Mouse (Mus musculus) left cerebral cortex, adult 18-20 months (tissue): ENCODE measurements around the gene Gipc1. TPM values are rescaled to one million over a fixed set of nuclear protein-coding genes. Genes with fewer than 3 reads are reported as not detected.

Source experiments
- DNase-seq, 2 experiments: peaks; one replicate each; pipeline ENCODE4 v3.0.0; 2021 to 2022; ENCODE audit warnings: low spot score in 2 of 2, mixed read lengths in 1 of 2
- total RNA-seq, 2 experiments: library from RNA; stranded (reverse); gene quantifications; 2 replicates each; pipeline ENCODE4 v1.2.3; 2021

The Gipc1 gene
- total RNA-seq, 2 experiments from 2014 or later = 86.0 to 86.7 TPM

DNA sequence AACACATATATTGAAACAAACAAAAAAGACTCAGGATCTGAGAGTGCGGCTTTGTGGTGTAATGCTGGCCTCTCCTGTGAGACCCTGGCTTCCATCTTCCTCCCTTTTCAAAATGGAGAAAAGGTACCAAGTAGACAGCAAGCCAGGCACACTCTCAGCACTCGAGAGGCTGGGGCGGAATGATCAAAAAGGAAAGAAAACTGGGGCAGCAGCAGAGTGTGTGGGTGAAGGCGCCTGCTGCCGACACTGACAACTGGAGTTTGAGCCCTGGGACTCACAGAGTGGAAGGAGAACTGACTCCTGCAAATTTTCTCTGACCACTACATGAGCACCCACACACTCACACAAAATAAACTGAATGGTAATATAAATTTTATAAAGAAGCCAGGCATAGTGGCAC is 22.0 kb downstream of the Gipc1 start:
- DNase-seq = peak; percentile 49 to 75

DNA sequence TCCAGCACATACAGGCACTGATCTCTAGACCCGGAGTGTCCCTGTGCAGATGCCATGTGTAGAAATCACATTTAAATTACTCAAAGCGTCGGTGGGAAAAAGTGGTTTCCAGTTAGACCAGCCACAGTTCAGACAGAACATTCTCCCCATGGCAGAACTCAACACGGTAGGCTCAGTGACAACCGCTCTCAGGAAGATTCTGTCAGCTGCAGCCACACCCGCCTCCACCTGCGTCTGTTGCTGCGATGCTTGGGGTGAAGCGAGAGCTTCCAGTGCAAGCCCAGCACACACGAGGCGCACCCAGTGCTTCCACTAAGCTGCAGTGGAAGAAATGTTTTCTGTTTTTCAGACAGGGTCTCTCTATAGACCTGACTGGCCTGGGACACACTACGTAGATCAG is 27.4 kb downstream of the Gipc1 start:
- peak; percentile 56 to 82 for DNase-seq

DNA sequence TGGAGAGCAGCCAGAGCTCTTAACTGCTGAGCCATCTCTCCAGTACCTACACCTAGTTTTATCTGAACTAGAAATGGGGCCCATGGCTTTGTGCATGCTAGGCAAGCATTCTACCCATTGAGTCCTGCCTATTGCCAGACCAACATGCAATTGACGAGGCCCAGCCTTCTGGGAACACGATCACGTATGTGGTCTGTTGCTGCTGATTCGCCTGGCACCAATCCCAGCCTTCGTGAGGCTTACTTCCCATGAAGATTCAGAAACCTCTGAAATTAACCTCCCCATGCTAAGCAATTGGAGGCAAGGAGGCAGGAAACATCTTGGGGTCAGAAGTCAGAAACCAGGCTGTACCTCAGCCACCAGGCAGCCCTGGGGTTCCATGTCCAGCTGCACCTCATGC is 28.1 kb downstream of the Gipc1 start:
- DNase-seq = no peak

DNA sequence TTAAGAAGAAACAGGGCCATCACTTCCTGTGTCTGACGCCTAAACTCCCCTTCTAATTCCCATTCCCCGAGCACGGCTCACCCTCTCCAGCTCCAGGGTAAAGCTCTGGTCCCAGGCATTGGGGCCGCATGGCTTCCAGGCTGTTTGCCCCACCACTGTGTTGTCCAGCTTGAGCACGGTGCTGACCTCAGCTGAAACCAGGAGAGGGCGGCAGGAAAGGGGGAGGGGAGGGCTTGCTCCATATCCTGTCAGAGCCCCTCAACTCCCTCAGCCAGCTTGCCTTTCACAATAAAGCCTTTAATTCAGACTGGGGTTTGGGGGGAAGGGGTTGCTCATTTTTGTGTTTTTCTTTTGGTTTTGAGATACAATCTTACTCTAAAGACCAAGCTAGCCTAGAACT is 28.6 kb downstream of the Gipc1 start:
- no peak for DNase-seq

DNA sequence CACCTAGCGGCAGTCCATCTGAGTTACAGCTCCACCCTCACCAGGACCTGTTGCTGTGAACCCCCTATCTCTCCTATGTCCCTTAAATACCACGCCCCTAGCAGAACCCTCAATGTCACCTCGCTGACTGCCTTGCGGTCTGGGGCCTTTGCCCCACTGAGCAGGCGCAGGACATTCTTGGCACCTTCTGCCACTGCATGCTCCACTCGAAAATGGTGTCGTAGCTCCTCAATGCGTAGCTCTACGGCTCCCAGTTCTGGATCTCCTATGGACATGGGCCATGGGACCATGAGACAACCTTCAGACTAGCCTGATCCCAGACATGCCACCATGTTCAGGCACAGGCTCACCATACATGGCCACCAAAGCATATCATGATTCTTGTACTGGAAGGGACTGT is 32.0 kb downstream of the Gipc1 start:
- no peak for DNase-seq

DNA sequence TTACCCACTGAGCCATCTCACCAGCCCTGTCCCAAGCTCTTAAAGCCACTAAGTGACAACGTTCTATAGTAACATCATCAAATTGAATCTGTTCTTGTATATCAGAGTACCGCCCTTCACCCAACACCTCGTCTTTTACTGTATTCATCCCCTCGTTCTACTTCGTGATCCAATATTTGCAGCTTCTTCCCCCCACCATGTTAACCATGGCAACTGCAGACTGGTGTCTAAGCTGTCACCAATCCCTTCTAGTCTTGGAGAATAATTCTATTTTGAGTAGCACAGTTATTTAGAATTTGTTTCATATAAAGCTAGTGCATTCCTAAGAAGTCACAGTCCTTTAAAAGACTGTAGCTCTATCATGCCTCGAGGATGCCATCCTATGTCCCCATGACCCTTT is 36.8 kb downstream of the Gipc1 start:
- DNase-seq = no peak

DNA sequence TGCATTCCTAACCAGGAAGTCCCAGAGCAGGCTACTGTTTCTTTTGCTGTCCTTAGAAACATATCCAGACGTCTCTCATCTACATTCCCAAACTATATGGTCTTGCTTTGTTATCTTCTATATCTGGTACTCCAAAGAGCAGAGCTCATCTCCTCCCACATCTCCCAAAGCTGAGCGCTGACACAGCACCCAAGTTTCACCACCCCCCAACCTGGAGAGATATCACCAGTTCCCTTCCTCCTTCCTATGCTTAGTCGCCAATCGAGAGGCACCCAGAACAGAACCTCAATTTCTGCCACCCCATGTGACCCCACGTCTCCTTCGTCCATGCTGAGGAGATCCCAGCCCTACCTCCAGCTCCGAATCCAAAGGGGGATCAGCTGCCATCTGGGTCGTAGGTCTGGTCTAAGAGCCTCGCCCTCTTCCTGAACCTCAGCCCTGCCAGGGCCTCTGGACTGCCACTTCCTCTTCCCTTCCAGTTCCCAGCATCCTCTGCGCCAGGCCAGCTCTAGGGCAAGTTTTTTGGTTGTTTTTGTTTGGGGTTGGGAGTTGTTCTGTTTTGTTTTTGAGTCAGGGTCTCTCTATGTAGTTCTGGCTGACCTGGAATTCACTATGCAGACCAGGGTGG is 41.2 kb downstream of the Gipc1 start:
- DNase-seq = no peak

DNA sequence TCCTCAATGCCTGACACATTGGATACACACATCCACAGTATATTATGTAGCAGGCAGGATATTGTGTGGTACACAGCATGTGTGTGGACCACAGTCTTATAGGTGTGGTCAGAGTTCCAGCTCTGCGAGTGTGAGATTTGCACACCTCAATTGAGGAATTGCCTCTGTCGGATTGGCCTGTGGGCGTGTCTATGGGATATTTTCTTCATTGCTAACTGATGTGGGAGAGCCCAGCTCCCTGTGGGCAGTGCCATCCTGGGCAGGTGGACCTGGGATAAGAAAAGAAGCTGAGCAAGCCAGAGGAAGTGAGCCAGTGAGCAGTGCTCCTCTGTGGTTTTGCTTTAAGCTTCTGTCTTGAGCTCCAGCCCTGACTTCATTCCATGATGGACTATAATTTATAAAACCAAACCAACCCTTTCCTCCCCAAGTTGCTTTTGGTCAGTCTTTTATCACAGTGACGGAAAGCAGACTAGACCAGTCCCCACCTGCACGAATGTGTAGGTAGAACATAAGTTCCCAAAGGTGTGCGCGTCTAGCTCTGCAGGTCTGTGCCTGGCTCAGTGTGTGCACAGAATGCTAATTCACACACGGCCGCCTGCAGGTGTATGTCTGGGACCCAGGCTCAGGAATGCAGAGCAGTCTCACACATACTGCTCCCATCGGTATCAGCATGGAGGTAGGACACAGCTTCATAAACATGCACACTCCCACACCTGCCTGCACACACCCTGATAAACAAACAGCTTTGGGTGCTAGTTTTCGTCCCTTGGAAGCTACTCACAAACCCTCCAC is 42.1 kb downstream of the Gipc1 start:
- DNase-seq = peak in 1 of 2 experiments; percentile 24

DNA sequence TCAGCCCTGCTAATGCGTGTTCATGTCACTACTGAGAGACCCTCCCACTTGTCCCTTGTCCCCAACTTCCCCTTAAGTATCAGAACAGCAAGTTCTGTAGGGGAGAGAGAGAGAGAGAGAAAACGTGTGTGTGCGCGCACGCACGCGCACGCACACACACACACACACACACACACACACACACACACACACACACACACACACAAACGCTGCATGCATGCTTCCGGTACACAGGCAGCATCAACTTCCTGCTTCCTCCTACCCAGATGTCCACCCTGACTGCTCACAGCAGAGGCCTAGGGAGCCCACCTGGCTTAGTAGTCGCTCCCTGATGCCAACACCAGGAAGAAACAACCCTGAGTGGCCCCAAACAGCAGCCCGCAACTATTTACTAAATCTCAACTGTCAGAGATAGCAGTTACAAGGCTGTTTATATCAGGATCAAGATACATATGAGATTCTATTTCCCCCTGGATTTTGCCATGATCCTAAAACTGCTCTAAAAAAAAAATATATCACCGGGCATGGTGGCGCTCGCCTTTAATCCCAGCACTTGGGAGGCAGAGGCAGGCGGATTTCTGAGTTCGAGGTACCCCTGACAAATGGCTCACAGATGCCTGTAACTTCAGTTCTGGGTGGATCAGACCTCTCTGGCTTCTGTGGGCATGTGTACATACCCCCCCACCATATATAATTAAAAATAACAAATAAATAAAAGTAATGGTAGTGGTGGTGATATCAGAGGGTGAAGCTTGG is 43.1 kb downstream of the Gipc1 start:
- no peak for DNase-seq

DNA sequence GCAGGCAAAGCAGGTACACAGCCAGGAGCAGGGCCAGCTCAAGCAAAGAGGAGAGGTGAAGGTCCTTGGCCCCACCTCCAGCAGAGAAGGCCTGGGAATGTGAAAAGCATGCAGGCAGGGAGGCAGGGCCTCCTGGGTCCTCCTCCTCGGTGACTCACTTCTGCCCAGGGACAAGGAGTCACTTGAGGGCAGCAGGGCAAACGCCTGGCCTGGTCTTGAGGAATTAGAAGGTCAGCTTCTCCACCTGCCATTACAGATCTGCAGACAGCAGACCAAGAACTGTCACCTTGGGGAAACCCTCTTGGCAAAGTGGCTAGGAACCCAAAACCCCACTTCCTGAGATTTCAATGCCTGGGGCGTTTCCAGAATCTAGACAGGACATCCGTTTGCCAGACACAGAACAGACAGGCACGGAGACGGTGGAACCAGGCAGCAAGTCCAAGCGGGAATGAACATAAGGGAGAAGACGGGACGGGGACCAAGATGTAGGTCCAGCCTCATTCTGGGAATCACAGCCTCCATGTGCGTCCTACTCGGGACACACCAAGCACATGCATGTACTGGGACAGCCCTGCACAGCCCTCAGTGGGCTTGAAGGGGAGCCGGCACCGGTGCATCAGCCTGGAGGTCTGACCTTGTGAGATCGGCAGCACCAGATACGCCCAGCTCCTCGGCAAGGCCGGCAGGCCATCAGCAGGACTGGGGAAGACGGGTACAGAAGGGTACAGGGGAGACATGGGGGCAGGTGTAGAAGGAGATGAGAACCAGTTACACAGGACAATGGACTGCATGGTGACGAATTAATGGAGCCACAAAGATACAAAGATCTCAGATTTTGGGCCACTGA is 45.1 kb downstream of the Gipc1 start:
- DNase-seq = no peak

DNA sequence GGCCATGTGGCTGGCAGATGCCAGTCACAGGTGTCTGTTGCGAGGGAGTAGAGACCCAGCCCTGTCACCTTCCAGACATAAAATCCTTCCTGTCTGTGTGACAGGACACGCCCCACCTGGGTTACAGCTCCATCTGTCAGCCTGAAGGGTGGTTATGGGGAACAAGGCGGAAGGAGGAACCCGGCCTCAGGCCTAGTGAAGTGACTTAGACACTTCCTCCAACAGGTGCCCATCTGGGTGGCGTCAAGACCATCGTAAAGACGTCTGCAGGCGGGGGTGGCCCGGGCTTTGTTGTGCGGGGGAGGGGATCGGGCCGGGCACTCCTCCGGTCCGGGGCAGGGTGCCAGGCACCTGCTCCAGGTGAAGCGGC is 45.8 kb downstream of the Gipc1 start:
- DNase-seq = no peak

DNA sequence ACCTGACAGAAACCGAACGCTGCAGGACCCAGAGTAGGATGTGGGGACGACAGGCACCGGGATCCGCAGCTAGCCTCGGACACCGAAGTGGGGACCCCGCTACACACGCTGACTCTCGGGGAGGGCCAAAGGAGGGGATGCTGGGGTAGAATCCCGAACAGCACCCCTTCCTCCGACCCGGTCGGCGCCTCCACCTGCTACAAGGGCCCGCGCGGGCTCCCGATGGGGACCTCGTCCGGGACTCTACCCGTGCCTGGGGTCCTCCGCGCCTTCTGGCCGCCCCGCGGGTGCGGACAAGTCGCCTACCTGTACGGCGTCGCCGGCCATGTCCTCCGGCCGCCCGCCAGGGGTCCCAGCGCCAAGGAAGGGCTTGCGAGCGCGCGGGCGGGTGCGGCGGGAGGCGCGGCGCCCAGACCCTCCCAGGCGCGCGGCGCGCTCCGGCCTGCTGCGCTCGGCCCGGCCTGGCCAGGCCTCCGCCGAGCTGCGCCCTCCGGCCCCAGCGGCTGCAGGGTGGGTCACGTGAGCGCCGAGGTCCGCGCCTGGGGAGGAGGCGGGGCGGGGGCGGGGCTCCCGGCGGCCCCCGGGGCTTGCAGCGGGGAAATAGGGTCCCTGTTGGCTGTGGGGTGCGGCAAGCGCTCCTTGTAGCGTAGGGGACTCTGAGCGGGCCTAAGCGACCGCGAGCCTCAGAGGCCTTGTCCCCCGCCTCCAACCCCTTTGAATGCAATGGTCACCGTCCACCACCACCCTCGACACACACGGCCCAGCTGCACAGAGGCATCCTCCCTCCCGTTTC is 46.4 kb downstream of the Gipc1 start, which contains the start of gene Pkn1:
Gene Pkn1 (minus strand): TSS at position 519 of the 793 bp plus-strand sequence.
- DNase-seq = peak; percentile 58 to 64

DNA sequence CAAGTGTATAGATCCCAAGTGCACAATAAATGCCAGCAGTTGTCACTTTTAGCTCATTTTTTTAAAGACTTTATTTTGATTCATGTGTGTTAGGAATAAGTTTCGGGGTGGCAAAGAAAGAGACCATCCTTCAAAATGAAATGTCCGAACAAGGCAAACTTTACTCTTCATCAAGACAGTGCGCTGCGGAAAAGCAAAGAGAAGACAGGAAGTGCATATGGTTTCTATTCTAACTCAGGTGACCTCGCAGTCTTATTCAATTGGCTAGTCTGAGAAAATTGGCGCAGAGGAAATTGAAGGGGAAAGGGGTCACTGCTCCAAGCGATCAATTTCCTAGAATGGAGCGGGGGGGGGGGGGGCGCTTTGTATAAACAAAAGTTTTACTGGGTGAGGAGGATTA is 47.1 kb downstream of the Gipc1 start:
- DNase-seq = no peak

DNA sequence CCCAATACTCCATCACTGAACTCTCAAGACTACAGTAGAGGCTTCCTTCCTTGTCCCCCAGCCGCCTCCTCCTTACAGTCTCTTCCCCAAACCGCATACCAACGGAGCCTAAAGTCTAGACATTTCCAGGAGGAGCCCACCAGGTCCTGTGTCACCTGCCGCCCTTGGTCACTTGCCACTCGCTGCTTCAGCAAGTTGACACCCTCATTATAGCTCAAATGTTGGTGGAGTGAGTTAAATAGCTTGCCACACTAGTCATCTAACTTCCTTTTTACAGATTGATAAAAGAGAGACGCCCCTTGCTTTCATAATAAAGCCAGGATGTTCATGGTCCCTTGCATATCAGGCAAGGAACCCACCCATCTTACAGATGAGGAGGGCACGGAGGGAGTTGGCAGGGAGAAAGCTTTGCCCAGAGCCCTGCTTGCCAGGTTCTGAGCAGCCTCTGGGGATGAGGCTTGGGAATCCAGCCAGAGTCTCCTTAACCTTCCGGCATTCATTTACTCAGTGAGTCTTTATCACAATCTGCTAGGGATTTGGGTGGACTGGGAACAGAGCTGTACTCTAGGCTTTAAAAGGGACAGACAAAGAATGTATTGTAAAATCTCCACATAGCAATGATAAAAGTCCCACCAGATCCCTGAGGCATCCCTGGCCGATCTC is 48.1 kb downstream of the Gipc1 start:
- no peak for DNase-seq

DNA sequence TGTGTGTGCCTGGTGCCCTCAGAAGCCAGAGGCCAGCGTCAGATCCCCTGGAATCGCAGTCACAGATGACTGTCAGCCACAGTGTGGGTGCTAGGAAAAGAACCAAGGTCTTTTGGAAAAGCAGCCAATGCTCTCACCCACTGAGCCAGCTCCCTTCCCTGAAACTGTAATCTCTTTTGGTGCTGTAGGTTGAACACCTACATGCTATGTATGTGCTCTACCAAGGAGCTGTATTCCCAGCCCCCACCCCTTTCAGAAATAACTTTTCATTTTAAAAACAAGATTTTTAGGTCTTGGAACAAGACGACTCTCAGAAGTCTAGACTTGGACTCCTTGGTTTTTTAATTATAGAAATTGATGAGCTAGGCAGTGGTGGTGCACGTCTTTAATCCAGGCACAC is 50.9 kb downstream of the Gipc1 start:
- DNase-seq = peak in 1 of 2 experiments; percentile 26

DNA sequence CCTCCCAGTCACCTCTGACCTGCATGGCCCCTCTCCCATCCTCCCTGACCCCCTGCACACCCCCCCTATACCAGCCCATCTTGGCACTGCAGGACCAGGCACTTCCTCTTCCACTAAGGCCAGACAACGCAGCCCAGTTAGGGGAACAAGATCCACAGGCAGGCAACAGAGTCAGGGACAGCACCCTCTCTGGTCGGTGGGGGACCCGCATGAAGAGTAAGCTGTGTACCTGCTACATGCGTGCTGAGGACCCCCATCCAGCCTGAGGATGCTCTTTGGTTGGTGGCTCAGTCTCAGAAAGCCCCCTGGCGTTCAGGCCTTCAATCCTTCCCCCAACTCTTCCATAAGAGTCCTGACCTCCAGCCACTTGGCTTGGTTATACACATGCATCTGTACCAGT is 53.9 kb downstream of the Gipc1 start:
- no peak for DNase-seq

DNA sequence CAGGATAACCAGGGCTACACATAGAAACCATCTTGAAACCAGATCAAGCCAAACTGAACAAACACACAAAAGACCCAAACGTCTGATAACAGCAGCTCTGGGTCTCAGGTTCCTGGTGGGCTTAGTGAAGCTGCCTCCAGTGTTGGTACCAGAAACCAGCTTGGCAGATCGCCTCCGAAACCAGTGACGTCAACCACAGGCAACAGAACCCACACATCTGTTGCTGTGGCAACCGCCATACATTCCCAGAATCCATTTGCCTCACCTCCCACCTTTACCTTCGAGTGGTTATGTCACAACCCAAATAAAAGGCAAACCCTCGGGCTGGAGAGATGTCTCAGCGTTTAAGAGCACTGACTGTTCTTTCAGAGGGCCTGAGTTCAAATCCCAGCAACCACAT is 55.1 kb downstream of the Gipc1 start:
- DNase-seq = peak; percentile 54 to 64
